Mouse (Mus musculus) ES-Bruce4 (cell line): ENCODE measurements at regions not wholly inside any gene's neighbourhood (a gene's known extent, or its start where the extent isn't known, plus 50 kb on each side); places are given as distances from the start of the nearest gene placed in this dataset.

ENCODE experiments used
- CTCF ChIP-seq: IDR thresholded peaks from one replicate; pipeline ENCODE4 v1.8.1; 2011; ENCODE audit warnings: low read depth, low read length
- EP300 ChIP-seq: IDR thresholded peaks from 2 replicates; pipeline ENCODE4 v1.6.1; 2011; ENCODE audit warnings: low read depth, low read length; ENCODE audit not compliant: insufficient read depth

- TF ChIP-seq CTCF (no peak), EP300 (no peak)
Measured at GRCm38 (mm10) chr6:140946720-140947119, 217.6 kb downstream of the Gm11077 start.
